Mouse (Mus musculus): ENCODE results near the gene Mier3.

Mier3 gene

GRCm38 (mm10) chr13:111680679-111681078 lies at the start of gene Mier3:
Gene Mier3, plus strand, starts transcription at chr13:111680979.
- DNase-seq (ENCODE audit: low read depth in 1 of 2, low spot score in 2 of 2), result no peak

GRCm38 (mm10) chr13:111634163-111635160 lies 46.3 kb upstream of the Mier3 start:
- DNase-seq (ENCODE audit: low read depth in 1 of 2, low spot score in 2 of 2), result no peak

GRCm38 (mm10) chr13:111640319-111640718 lies 40.5 kb upstream of the Mier3 start:
- peak; percentile 23 to 40 for DNase-seq (ENCODE audit: low read depth in 1 of 2, low spot score in 2 of 2)

GRCm38 (mm10) chr13:111643636-111644035 lies 37.1 kb upstream of the Mier3 start:
- DNase-seq (ENCODE audit: low read depth in 1 of 2, low spot score in 2 of 2), result no peak

GRCm38 (mm10) chr13:111646204-111646603 lies 34.6 kb upstream of the Mier3 start:
- DNase-seq (ENCODE audit: low read depth in 1 of 2, low spot score in 2 of 2), result no peak

- DNase-seq (ENCODE audit: low read depth in 1 of 2, low spot score in 2 of 2), result no peak
These were observed 33.5 kb upstream of the Mier3 start for GRCm38 (mm10) chr13:111647279-111647678.

GRCm38 (mm10) chr13:111651020-111651419 lies 29.8 kb upstream of the Mier3 start:
- DNase-seq (ENCODE audit: low read depth in 1 of 2, low spot score in 2 of 2), result no peak

GRCm38 (mm10) chr13:111655273-111655672 lies 25.5 kb upstream of the Mier3 start:
- DNase-seq (ENCODE audit: low read depth in 1 of 2, low spot score in 2 of 2), result no peak

GRCm38 (mm10) chr13:111655856-111656255 lies 24.9 kb upstream of the Mier3 start:
- DNase-seq (ENCODE audit: low read depth in 1 of 2, low spot score in 2 of 2), result no peak

GRCm38 (mm10) chr13:111656309-111656708 lies 24.5 kb upstream of the Mier3 start:
- no peak for DNase-seq (ENCODE audit: low read depth in 1 of 2, low spot score in 2 of 2)

GRCm38 (mm10) chr13:111656769-111657168 lies 24.0 kb upstream of the Mier3 start:
- no peak for DNase-seq (ENCODE audit: low read depth in 1 of 2, low spot score in 2 of 2)

GRCm38 (mm10) chr13:111658501-111659280 lies 22.1 kb upstream of the Mier3 start:
- no peak for DNase-seq (ENCODE audit: low read depth in 1 of 2, low spot score in 2 of 2)

- no peak for DNase-seq (ENCODE audit: low read depth in 1 of 2, low spot score in 2 of 2)
These were observed 21.3 kb upstream of the Mier3 start for GRCm38 (mm10) chr13:111659430-111659829.

- DNase-seq (ENCODE audit: low read depth in 1 of 2, low spot score in 2 of 2), result no peak
These were observed 20.7 kb upstream of the Mier3 start for GRCm38 (mm10) chr13:111660072-111660471.

GRCm38 (mm10) chr13:111660556-111660955 lies 20.2 kb upstream of the Mier3 start:
- DNase-seq (ENCODE audit: low read depth in 1 of 2, low spot score in 2 of 2), result no peak

GRCm38 (mm10) chr13:111668016-111668415 lies 12.8 kb upstream of the Mier3 start:
- DNase-seq (ENCODE audit: low read depth in 1 of 2, low spot score in 2 of 2), result no peak

GRCm38 (mm10) chr13:111676841-111677240 lies 3.9 kb upstream of the Mier3 start:
- DNase-seq (ENCODE audit: low read depth in 1 of 2, low spot score in 2 of 2), result no peak

- DNase-seq (ENCODE audit: low read depth in 1 of 2, low spot score in 2 of 2), result no peak
These were observed 3.4 kb downstream of the Mier3 start for GRCm38 (mm10) chr13:111684056-111684625.

GRCm38 (mm10) chr13:111685751-111686462 lies 5.1 kb downstream of the Mier3 start:
- DNase-seq (ENCODE audit: low read depth in 1 of 2, low spot score in 2 of 2), result peak in 1 of 2 experiments; percentile 71

GRCm38 (mm10) chr13:111686522-111687284 lies 5.9 kb downstream of the Mier3 start:
- DNase-seq (ENCODE audit: low read depth in 1 of 2, low spot score in 2 of 2), result no peak

Measured in monocyte, adult 2 months (primary cell).